Mouse (Mus musculus) heart, embryonic 16.5 days (tissue): ENCODE measurements at regions not wholly inside any gene's neighbourhood (a gene's known extent, or its start where the extent isn't known, plus 50 kb on each side); places are given as distances from the start of the nearest gene placed in this dataset.

Source experiments
- ATAC-seq: fragments of 200-750 bp; cut with Nextera tagmentation; replicated peaks from 2 replicates; pipeline ENCODE4 v1.8.0; 2017; ENCODE audit warnings: moderate number of reproducible peaks; ENCODE audit not compliant: insufficient read depth, low FRiP score; ENCODE audit errors: extremely low read depth
- H3K27ac ChIP-seq: fragments of 300-500 bp; sonication (generic); 2 replicates; pipeline ENCODE4 v1.5.1; 2014; ENCODE audit warnings: mild to moderate bottlenecking, low read length, control low read depth, moderate library complexity
- H3K27me3 ChIP-seq: fragments of 300-500 bp; sonication (generic); 2 replicates; pipeline ENCODE4 v1.6.1; 2014; ENCODE audit warnings: low read length, mixed read lengths; ENCODE audit not compliant: control insufficient read depth, insufficient read depth
- H3K36me3 ChIP-seq: fragments of 300-500 bp; sonication (generic); 2 replicates; pipeline ENCODE4 v1.6.1; 2014; ENCODE audit not compliant: control insufficient read depth, insufficient read depth
- H3K4me1 ChIP-seq: fragments of 300-500 bp; sonication (generic); 2 replicates; pipeline ENCODE4 v1.6.1; 2014; ENCODE audit warnings: low read length, mixed read lengths; ENCODE audit not compliant: control insufficient read depth, insufficient read depth
- H3K4me2 ChIP-seq: fragments of 300-500 bp; sonication (generic); 2 replicates; pipeline ENCODE4 v1.6.1; 2014; ENCODE audit warnings: low read depth, mild to moderate bottlenecking, control low read depth, low read length
- H3K4me3 ChIP-seq: fragments of 300-500 bp; sonication (generic); 2 replicates; pipeline ENCODE4 v1.5.1; 2014; ENCODE audit warnings: mild to moderate bottlenecking, control low read depth, low read length
- H3K9ac ChIP-seq: fragments of 300-500 bp; sonication (generic); 2 replicates; pipeline ENCODE4 v1.6.1; 2014; ENCODE audit warnings: low read length, control low read depth
- H3K9me3 ChIP-seq: fragments of 300-500 bp; sonication (generic); replicated peaks from 2 replicates; pipeline ENCODE4 v1.6.1; 2016; ENCODE audit warnings: low read length; ENCODE audit not compliant: control insufficient read depth
- WGBS: fragments of 180-500 bp; shearing (Covaris S2); extraction: QIAGEN DNeasy Blood & Tissue Kit; methylation state at CpG from one replicate; pipeline ENCODE4 v1.1.7; 2014; 5-methylcytosine and 5-hydroxymethylcytosine counted together

- Histone ChIP-seq H3K9ac (no peak overlapping the region), H3K9me3 (no peaks in the 10 kb centered on the region), H3K27ac (no peak overlapping the region), H3K4me1 (no peaks in the 10 kb centered on the region), H3K36me3 (no peaks in the 10 kb centered on the region), H3K27me3 (no peaks in the 10 kb centered on the region), H3K4me2 (no peak overlapping the region), H3K4me3 (no peak overlapping the region)
- no peak for ATAC-seq
Measured at GRCm38 (mm10) chr13:11375452-11375851, 731.3 kb downstream of the Ryr2 start.

GRCm38 (mm10) chr13:11369456-11369855, 737.3 kb downstream of the Ryr2 start:
- Histone ChIP-seq H3K4me1 (no peaks in the 10 kb centered on the region), H3K9ac (no peak overlapping the region), H3K36me3 (no peaks in the 10 kb centered on the region), H3K27me3 (no peaks in the 10 kb centered on the region), H3K4me3 (no peak overlapping the region), H3K27ac (no peak overlapping the region), H3K9me3 (no peaks in the 10 kb centered on the region), H3K4me2 (no peak overlapping the region)
- ATAC-seq: no peak
- 19% methylated on average over 1 of the region's 1 CpGs for WGBS

DNA sequence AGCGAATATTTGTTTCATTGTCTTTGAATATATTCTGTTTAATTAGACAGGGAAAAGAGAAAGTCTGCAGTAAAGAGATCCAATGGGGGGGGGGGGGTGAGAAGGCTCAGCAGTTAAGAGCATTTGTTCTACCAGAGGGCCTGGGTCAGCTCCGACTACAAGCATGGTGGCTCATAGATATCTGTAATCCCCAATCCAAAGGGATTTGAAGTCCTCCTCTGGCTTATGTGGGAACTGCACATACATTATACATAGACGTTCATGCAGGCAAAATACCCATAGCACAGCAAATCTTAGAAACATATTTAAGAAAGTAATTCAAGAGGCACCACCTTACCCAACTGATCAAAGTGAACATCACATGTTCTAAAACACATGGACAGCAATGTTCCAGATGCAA, 743.9 kb downstream of the Ryr2 start:
- Histone ChIP-seq H3K4me3 (no peak overlapping the region), H3K36me3 (no peaks in the 10 kb centered on the region), H3K27ac (no peak overlapping the region), H3K9ac (no peak overlapping the region), H3K9me3 (no peaks in the 10 kb centered on the region), H3K4me2 (no peak overlapping the region), H3K27me3 (no peaks in the 10 kb centered on the region), H3K4me1 (no peaks in the 10 kb centered on the region)
- ATAC-seq: no peak
- WGBS: 73% methylated on average over 3 of the region's 3 CpGs

DNA sequence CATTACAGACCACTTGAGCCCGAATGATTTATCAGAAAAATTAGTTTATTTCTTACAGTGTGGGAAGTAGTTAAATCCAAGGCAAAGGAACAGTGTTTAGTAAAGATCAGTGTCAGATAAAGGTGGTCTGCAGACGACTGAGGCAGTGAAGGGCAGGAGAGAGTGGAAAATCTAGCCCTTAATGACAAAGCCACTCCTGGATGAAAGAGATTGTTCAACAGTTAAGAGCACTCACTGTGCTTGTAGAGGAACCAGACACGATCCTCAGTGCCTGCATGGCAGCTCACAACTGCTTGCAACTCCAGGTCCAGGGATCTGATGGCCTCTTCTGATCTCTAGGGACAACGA, 758.3 kb downstream of the Ryr2 start:
- H3K4me3 ChIP-seq: no peak overlapping the region
- no peaks in the 10 kb centered on the region for H3K4me1 ChIP-seq
- H3K36me3 ChIP-seq: no peaks in the 10 kb centered on the region
- H3K4me2 ChIP-seq: no peak overlapping the region
- H3K27me3 ChIP-seq: no peaks in the 10 kb centered on the region
- ATAC-seq: no peak
- H3K9ac ChIP-seq: no peak overlapping the region
- H3K27ac ChIP-seq: no peak overlapping the region
- no peaks in the 10 kb centered on the region for H3K9me3 ChIP-seq
- 46% methylated on average over 4 of the region's 4 CpGs for WGBS

GRCm38 (mm10) chr13:11347787-11348501, 758.8 kb downstream of the Ryr2 start:
- no peak overlapping the region for H3K4me2 ChIP-seq
- H3K4me3 ChIP-seq: no peak overlapping the region
- H3K9me3 ChIP-seq: no peaks in the 10 kb centered on the region
- no peak overlapping the region for H3K9ac ChIP-seq
- no peaks in the 10 kb centered on the region for H3K27me3 ChIP-seq
- WGBS: 56% methylated on average over 6 of the region's 6 CpGs
- H3K4me1 ChIP-seq: no peaks in the 10 kb centered on the region
- H3K36me3 ChIP-seq: no peaks in the 10 kb centered on the region
- no peak overlapping the region for H3K27ac ChIP-seq
- no peak for ATAC-seq

DNA sequence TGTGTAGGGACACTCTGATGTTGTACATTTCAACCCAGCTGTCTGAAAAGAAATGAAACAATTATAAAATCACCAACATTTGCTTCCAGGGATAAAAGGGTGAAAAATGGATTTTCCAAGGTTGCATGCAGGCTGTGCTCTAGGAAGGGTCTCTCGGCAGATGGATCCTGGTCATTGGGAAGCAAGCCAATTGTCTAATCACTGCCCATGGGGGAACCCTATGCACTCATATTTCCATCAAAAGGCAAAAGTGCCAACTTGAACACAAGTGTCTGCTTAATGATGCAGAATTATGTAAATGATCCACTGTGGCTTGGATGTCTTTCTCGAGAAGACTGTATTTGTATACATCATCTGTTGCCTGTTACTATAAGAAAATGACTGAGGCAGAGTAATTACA, 762.2 kb downstream of the Ryr2 start:
- ATAC-seq: no peak
- Histone ChIP-seq H3K9me3 (no peaks in the 10 kb centered on the region), H3K27ac (no peak overlapping the region), H3K4me1 (no peaks in the 10 kb centered on the region), H3K9ac (no peak overlapping the region), H3K27me3 (no peaks in the 10 kb centered on the region), H3K4me2 (no peak overlapping the region), H3K36me3 (no peaks in the 10 kb centered on the region), H3K4me3 (no peak overlapping the region)
- 85% methylated on average over 2 of the region's 2 CpGs for WGBS

- no peaks in the 10 kb centered on the region for H3K36me3 ChIP-seq
- no peaks in the 10 kb centered on the region for H3K27me3 ChIP-seq
- no peak overlapping the region for H3K4me3 ChIP-seq
- no peak overlapping the region for H3K4me2 ChIP-seq
- H3K9me3 ChIP-seq: no peaks in the 10 kb centered on the region
- 0 out of 2 replicates have a peak, but pooled peaks cover 3% of the 10 kb centered on the region for H3K4me1 ChIP-seq
- ATAC-seq: no peak; the same call in 1 of the 2 replicates
- no peak overlapping the region for H3K9ac ChIP-seq
- 52% methylated on average over 9 of the region's 9 CpGs for WGBS
- no peak overlapping the region for H3K27ac ChIP-seq
Measured at GRCm38 (mm10) chr13:11338297-11338616, 768.5 kb downstream of the Ryr2 start.

DNA sequence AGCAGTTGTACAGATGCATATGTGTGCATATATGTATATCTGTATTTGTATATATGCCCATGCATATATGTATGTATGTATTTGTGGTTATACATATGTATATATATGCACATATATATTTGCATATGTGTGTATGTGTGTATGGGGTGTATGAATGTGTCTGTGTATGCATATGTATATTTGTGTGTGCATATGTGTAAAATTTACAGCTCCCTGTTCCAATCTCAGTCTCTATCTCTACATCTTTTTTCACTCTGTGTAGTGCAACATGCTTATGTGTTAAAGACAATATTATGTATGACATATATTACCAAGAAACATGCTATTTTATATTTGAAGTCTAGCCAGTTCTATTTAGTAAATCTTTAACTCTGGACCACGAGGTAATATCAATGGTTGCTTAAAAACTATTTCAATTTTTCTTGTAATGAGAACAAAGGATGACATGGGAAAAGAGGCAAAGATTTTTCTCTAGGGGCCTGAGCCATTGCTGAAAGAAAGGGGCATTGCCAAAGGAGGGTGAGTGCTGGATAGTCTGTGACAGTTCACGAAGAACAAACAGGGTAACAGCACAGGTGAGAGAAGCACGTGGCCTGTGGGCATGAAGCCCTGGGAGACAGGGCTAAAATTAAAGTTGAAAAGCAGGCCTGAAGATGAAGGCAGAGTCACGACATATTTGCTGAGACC, 769.0 kb downstream of the Ryr2 start:
- Histone ChIP-seq H3K9ac (no peak overlapping the region), H3K4me1 (0 out of 2 replicates have a peak, but pooled peaks cover 3% of the 10 kb centered on the region), H3K4me3 (no peak overlapping the region), H3K36me3 (no peaks in the 10 kb centered on the region), H3K9me3 (no peaks in the 10 kb centered on the region), H3K27me3 (no peaks in the 10 kb centered on the region), H3K4me2 (no peak overlapping the region), H3K27ac (no peak overlapping the region)
- ATAC-seq: no peak
- WGBS: 36% methylated on average over 4 of the region's 4 CpGs

DNA sequence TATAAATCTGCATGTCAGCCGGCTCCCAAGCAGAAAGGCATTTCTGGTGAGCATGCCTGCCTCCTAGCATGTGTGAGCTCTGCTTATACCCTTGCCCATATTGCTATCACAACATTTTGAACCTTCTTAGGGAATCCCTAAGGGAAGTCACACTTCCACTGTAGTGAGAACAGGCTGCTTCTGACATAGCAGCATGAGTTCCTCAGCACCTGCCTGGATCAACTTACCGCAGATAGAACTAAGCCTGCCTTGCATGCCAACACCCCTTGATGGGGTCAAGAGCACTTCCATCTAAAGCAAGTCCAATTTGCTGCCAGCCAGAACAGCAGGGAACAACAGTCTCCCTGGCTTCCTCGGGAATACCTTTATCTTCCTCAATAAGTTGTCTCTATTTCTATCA, 769.8 kb downstream of the Ryr2 start:
- no peaks in the 10 kb centered on the region for H3K27me3 ChIP-seq
- H3K27ac ChIP-seq: no peak overlapping the region
- no peak overlapping the region for H3K9ac ChIP-seq
- H3K4me1 ChIP-seq: 0 out of 2 replicates have a peak, but pooled peaks cover 3% of the 10 kb centered on the region
- 53% methylated on average over 3 of the region's 3 CpGs for WGBS
- H3K4me2 ChIP-seq: no peak overlapping the region
- no peak overlapping the region for H3K4me3 ChIP-seq
- no peak for ATAC-seq
- no peaks in the 10 kb centered on the region for H3K9me3 ChIP-seq
- H3K36me3 ChIP-seq: no peaks in the 10 kb centered on the region
